Mouse (Mus musculus) forebrain, postnatal 0 days (tissue): Measurements from ENCODE around the gene Fcgrt. TPM values are rescaled to one million over a fixed set of nuclear protein-coding genes. Genes with fewer than 3 reads are reported as not detected.

Experiments used
- ATAC-seq: fragments of 200-750 bp; cut with Nextera tagmentation; 2 replicates; pipeline ENCODE4 v1.8.0; 2017; ENCODE audit warnings: mild to moderate bottlenecking, moderate library complexity
- DNase-seq: peaks from one replicate; pipeline ENCODE4 v3.0.0-alpha.2; 2015
- H3K27ac ChIP-seq: fragments of 300-500 bp; sonication (generic); 2 replicates; pipeline ENCODE4 v1.5.1; 2014; ENCODE audit warnings: low read depth, mild to moderate bottlenecking, antibody characterized with exemption, low read length, moderate library complexity, mixed read lengths
- H3K27me3 ChIP-seq: fragments of 300-500 bp; sonication (generic); 2 replicates; pipeline ENCODE4 v1.6.1; 2014; ENCODE audit warnings: mild to moderate bottlenecking, low read length, mixed read lengths; ENCODE audit not compliant: insufficient read depth
- H3K36me3 ChIP-seq: fragments of 300-500 bp; sonication (generic); 2 replicates; pipeline ENCODE4 v1.6.1; 2014; ENCODE audit warnings: mild to moderate bottlenecking, moderate library complexity; ENCODE audit not compliant: insufficient read depth
- H3K4me1 ChIP-seq: fragments of 300-500 bp; sonication (generic); 2 replicates; pipeline ENCODE4 v1.6.1; 2014; ENCODE audit warnings: antibody characterized with exemption; ENCODE audit not compliant: insufficient read depth
- H3K4me2 ChIP-seq: fragments of 300-500 bp; sonication (generic); 2 replicates; pipeline ENCODE4 v1.6.1; 2014; ENCODE audit warnings: low read depth, mild to moderate bottlenecking, moderate library complexity
- H3K4me3 ChIP-seq: fragments of 300-500 bp; sonication (generic); 2 replicates; pipeline ENCODE4 v1.5.1; 2014; ENCODE audit warnings: low read depth, low read length, mixed read lengths
- H3K9ac ChIP-seq: fragments of 300-500 bp; sonication (generic); 2 replicates; pipeline ENCODE4 v1.6.1; 2014; ENCODE audit warnings: mild to moderate bottlenecking
- H3K9me3 ChIP-seq: fragments of 300-500 bp; sonication (generic); 2 replicates; pipeline ENCODE4 v1.6.1; 2016; ENCODE audit warnings: low read length
- CTCF ChIP-seq: sonication (generic); IDR thresholded peaks from 2 replicates; pipeline ENCODE4 v1.5.1; 2016; ENCODE audit warnings: antibody characterized with exemption, control low read depth, low read depth
- WGBS: fragments of 180-500 bp; shearing (Covaris S2); extraction: QIAGEN DNeasy Blood & Tissue Kit; methylation state at CpG from one replicate; pipeline ENCODE4 v1.1.7; 2014; 5-methylcytosine and 5-hydroxymethylcytosine counted together
- microRNA counts: library from miRNA; unstranded; fragments of <30 nt; microRNA quantifications from one replicate; lab custom pipeline; 2015
- microRNA-seq, 2 experiments: library from miRNA; unstranded; fragments of <30 nt; microRNA quantifications; one replicate each; pipeline ENCODE4; 2016
- polyA plus RNA-seq: library from polyadenylated mRNA; unstranded; fragments of >200 nt; fragmentation: Nextera tagmentation; extraction: Ambion mirVana; gene quantifications from 2 replicates; pipeline ENCODE4 v1.2.1, GENCODE M21; 2015
- total RNA-seq: library from RNA; depleted of rRNA; stranded (reverse); fragments of >200 nt; gene quantifications from 2 replicates; pipeline ENCODE4 v1.2.3, GENCODE M21; 2014; rRNA removed

Fcgrt gene
- total and polyA plus RNA-seq, 2 experiments from 2014 or later = 29.4 to 35.1 TPM

GRCm38 (mm10) chr7:45048923-45049657, 54.6 kb downstream of the Fcgrt start:
- no peak for ATAC-seq
- H3K9me3 ChIP-seq = no peaks in the 10 kb centered on the region
- no peak overlapping the region for H3K27ac ChIP-seq
- no peak overlapping the region for H3K4me2 ChIP-seq
- H3K4me3 ChIP-seq = no peak overlapping the region
- WGBS = 91% methylated on average over 23 of the region's 23 CpGs
- no peak overlapping the region for H3K9ac ChIP-seq
- no peak for TF ChIP-seq CTCF
- no peaks in the 10 kb centered on the region; the same call in 1 of the 2 replicates for H3K4me1 ChIP-seq
- H3K36me3 ChIP-seq = peaks cover 60% of the 10 kb centered on the region
- H3K27me3 ChIP-seq = no peaks in the 10 kb centered on the region
- DNase-seq = no peak

GRCm38 (mm10) chr7:45048001-45048890, 55.4 kb downstream of the Fcgrt start:
- no peak overlapping the region for H3K9ac ChIP-seq
- TF ChIP-seq CTCF = no peak
- 86% methylated on average over 38 of the region's 38 CpGs for WGBS
- no peak overlapping the region for H3K4me2 ChIP-seq
- no peaks in the 10 kb centered on the region for H3K9me3 ChIP-seq
- H3K4me3 ChIP-seq = no peak overlapping the region
- no peaks in the 10 kb centered on the region for H3K27me3 ChIP-seq
- H3K4me1 ChIP-seq = no peaks in the 10 kb centered on the region; the same call in 1 of the 2 replicates
- no peak overlapping the region for H3K27ac ChIP-seq
- no peak for ATAC-seq
- H3K36me3 ChIP-seq = peaks cover 68% of the 10 kb centered on the region
- no peak for DNase-seq

- H3K27me3 ChIP-seq = no peaks in the 10 kb centered on the region
- no peak for ATAC-seq
- H3K4me2 ChIP-seq = no peak overlapping the region
- H3K27ac ChIP-seq = no peak overlapping the region
- 96% methylated on average over 14 of the region's 14 CpGs for WGBS
- H3K4me3 ChIP-seq = no peak overlapping the region
- H3K36me3 ChIP-seq = peaks cover 76% of the 10 kb centered on the region
- no peak for TF ChIP-seq CTCF
- H3K4me1 ChIP-seq = no peaks in the 10 kb centered on the region; the same call in 1 of the 2 replicates
- H3K9ac ChIP-seq = no peak overlapping the region
- DNase-seq = no peak
- no peaks in the 10 kb centered on the region for H3K9me3 ChIP-seq
Measured at GRCm38 (mm10) chr7:45047491-45047890, 56.2 kb downstream of the Fcgrt start.

GRCm38 (mm10) chr7:45046853-45047350, 56.7 kb downstream of the Fcgrt start:
- Histone ChIP-seq H3K4me1 (no peaks in the 10 kb centered on the region; the same call in 1 of the 2 replicates), H3K27me3 (no peaks in the 10 kb centered on the region), H3K9me3 (no peaks in the 10 kb centered on the region), H3K27ac (no peak overlapping the region), H3K4me2 (no peak overlapping the region), H3K4me3 (no peak overlapping the region), H3K9ac (no peak overlapping the region), H3K36me3 (peaks cover 82% of the 10 kb centered on the region)
- 96% methylated on average over 26 of the region's 26 CpGs for WGBS
- DNase-seq (no peak), ATAC-seq (no peak)
- no peak for TF ChIP-seq CTCF

- H3K9ac ChIP-seq = no peak overlapping the region
- DNase-seq (no peak), ATAC-seq (no peak)
- peaks cover 93% of the 10 kb centered on the region for H3K36me3 ChIP-seq
- no peak for TF ChIP-seq CTCF
- no peak overlapping the region for H3K27ac ChIP-seq
- H3K4me3 ChIP-seq = no peak overlapping the region
- no peaks in the 10 kb centered on the region for H3K9me3 ChIP-seq
- WGBS = 94% methylated on average over 22 of the region's 22 CpGs
- no peaks in the 10 kb centered on the region for H3K27me3 ChIP-seq
- no peak overlapping the region for H3K4me2 ChIP-seq
- H3K4me1 ChIP-seq = no peaks in the 10 kb centered on the region
Measured at GRCm38 (mm10) chr7:45045741-45046140, 57.9 kb downstream of the Fcgrt start.

GRCm38 (mm10) chr7:45043307-45043706, 60.3 kb downstream of the Fcgrt start:
- WGBS = 98% methylated on average over 14 of the region's 14 CpGs
- no peaks in the 10 kb centered on the region for H3K4me1 ChIP-seq
- no peak overlapping the region for H3K27ac ChIP-seq
- no peak overlapping the region for H3K4me2 ChIP-seq
- no peak for TF ChIP-seq CTCF
- DNase-seq = no peak
- no peak for ATAC-seq
- H3K9me3 ChIP-seq = no peaks in the 10 kb centered on the region
- no peak overlapping the region for H3K9ac ChIP-seq
- H3K4me3 ChIP-seq = no peak overlapping the region
- peaks cover 87% of the 10 kb centered on the region for H3K36me3 ChIP-seq
- no peaks in the 10 kb centered on the region for H3K27me3 ChIP-seq

MicroRNAs within 50 kb of the gene (microRNA counts, 519-probe panel; counts per million panel counts)
- 4,563 counts per million, percentile 61 among the panel's probes with 10 or more counts for microRNA mmu-miR-150 (lab: Ali Mortazavi, UCI)

Small RNA genes within 50 kb of the gene (microRNA-seq; reads per million reads assigned to microRNA genes)
- gene Mir150 (195 to 230 reads per million in 2 experiments), gene Mir5121 (11.3 to 13.9 reads per million in 2 experiments)

Other genes starting within 250 kb of the Fcgrt start
Only the 30 nearest of the 33 such genes appear.
- gene Med25, start 211.1 kb downstream of the Fcgrt start, total RNA-seq = 113 and 148 TPM in 2 replicates
- 142 and 151 TPM in 2 replicates for gene Med25, start 211.1 kb downstream of the Fcgrt start, polyA plus RNA-seq
- 17.0 and 22.3 TPM in 2 replicates for gene Fuz, start 207.8 kb downstream of the Fcgrt start, total RNA-seq
- gene Fuz, start 207.8 kb downstream of the Fcgrt start, polyA plus RNA-seq = 13.8 and 16.6 TPM in 2 replicates
- gene Ap2a1, start 174.4 kb downstream of the Fcgrt start, total RNA-seq = 140 and 175 TPM in 2 replicates
- gene Ap2a1, start 174.4 kb downstream of the Fcgrt start, polyA plus RNA-seq = 101 and 113 TPM in 2 replicates
- not detected in 2 replicates for gene Tsks, start 160.6 kb downstream of the Fcgrt start, total RNA-seq
- gene Tsks, start 160.6 kb downstream of the Fcgrt start, polyA plus RNA-seq = 0.18 TPM in 1 of 2 replicates, not detected in the other
- 71.9 and 73.1 TPM in 2 replicates for gene Cpt1c, start 129.0 kb downstream of the Fcgrt start, total RNA-seq
- gene Cpt1c, start 129.0 kb downstream of the Fcgrt start, polyA plus RNA-seq = 34.3 and 49.6 TPM in 2 replicates
- gene Prmt1, start 117.3 kb downstream of the Fcgrt start, total RNA-seq = 208 and 220 TPM in 2 replicates
- 598 and 639 TPM in 2 replicates for gene Prmt1, start 117.3 kb downstream of the Fcgrt start, polyA plus RNA-seq
- 39.3 and 39.7 TPM in 2 replicates for gene Irf3, start 106.2 kb downstream of the Fcgrt start, total RNA-seq
- gene Irf3, start 106.2 kb downstream of the Fcgrt start, polyA plus RNA-seq = 23.1 and 24.0 TPM in 2 replicates
- gene Bcl2l12, start 105.1 kb downstream of the Fcgrt start, total RNA-seq = 7.5 and 7.9 TPM in 2 replicates
- gene Bcl2l12, start 105.1 kb downstream of the Fcgrt start, polyA plus RNA-seq = 7.8 and 8.5 TPM in 2 replicates
- gene Scaf1, start 87.5 kb downstream of the Fcgrt start, total RNA-seq = 58.7 and 72.5 TPM in 2 replicates
- 43.4 and 50.0 TPM in 2 replicates for gene Scaf1, start 87.5 kb downstream of the Fcgrt start, polyA plus RNA-seq
- 2.9 and 4.2 TPM in 2 replicates for gene Rras, start 85.9 kb downstream of the Fcgrt start, total RNA-seq
- gene Rras, start 85.9 kb downstream of the Fcgrt start, polyA plus RNA-seq = 10.6 and 13.1 TPM in 2 replicates
- 12.6 and 14.0 TPM in 2 replicates for gene Prr12, start 51.0 kb downstream of the Fcgrt start, total RNA-seq
- 4.9 and 8.2 TPM in 2 replicates for gene Prr12, start 51.0 kb downstream of the Fcgrt start, polyA plus RNA-seq
- 75.2 and 76.4 TPM in 2 replicates for gene Nosip, start 41.4 kb downstream of the Fcgrt start, total RNA-seq
- 74.3 and 75.2 TPM in 2 replicates for gene Nosip, start 41.4 kb downstream of the Fcgrt start, polyA plus RNA-seq
- 6.3 and 15.9 TPM in 2 replicates for gene Prrg2, start 41.2 kb downstream of the Fcgrt start, total RNA-seq
- gene Prrg2, start 41.2 kb downstream of the Fcgrt start, polyA plus RNA-seq = 14.9 and 15.1 TPM in 2 replicates
- gene Rcn3, start 11.6 kb downstream of the Fcgrt start, total RNA-seq = 29.7 and 43.8 TPM in 2 replicates
- 32.6 and 36.4 TPM in 2 replicates for gene Rcn3, start 11.6 kb downstream of the Fcgrt start, polyA plus RNA-seq
- 974 and 1,229 TPM in 2 replicates for gene Rps11, start 20.6 kb upstream of the Fcgrt start, total RNA-seq
- gene Rps11, start 20.6 kb upstream of the Fcgrt start, polyA plus RNA-seq = 814 and 982 TPM in 2 replicates
- gene Rpl13a, start 24.9 kb upstream of the Fcgrt start, total RNA-seq = 2,018 and 2,903 TPM in 2 replicates
- 852 and 1,121 TPM in 2 replicates for gene Rpl13a, start 24.9 kb upstream of the Fcgrt start, polyA plus RNA-seq
- not detected in 2 replicates for gene Gm45713, start 32.4 kb upstream of the Fcgrt start, total RNA-seq
- 0.36 TPM in 1 of 2 replicates, not detected in the other for gene Gm45713, start 32.4 kb upstream of the Fcgrt start, polyA plus RNA-seq
- 2.3 and 3.1 TPM in 2 replicates for gene Flt3l, start 32.6 kb upstream of the Fcgrt start, total RNA-seq
- gene Flt3l, start 32.6 kb upstream of the Fcgrt start, polyA plus RNA-seq = 1.9 and 6.8 TPM in 2 replicates
- 112 and 117 TPM in 2 replicates for gene Pih1d1, start 50.5 kb upstream of the Fcgrt start, total RNA-seq
- 74.3 and 80.4 TPM in 2 replicates for gene Pih1d1, start 50.5 kb upstream of the Fcgrt start, polyA plus RNA-seq
- gene Aldh16a1, start 50.7 kb upstream of the Fcgrt start, total RNA-seq = 10.2 and 14.2 TPM in 2 replicates
- 13.3 TPM in 2 replicates for gene Aldh16a1, start 50.7 kb upstream of the Fcgrt start, polyA plus RNA-seq
- gene Slc17a7, start 60.1 kb upstream of the Fcgrt start, total RNA-seq = 71.4 and 87.5 TPM in 2 replicates
- gene Slc17a7, start 60.1 kb upstream of the Fcgrt start, polyA plus RNA-seq = 47.6 and 50.3 TPM in 2 replicates
- not detected in 2 replicates for gene Gfy, start 75.7 kb upstream of the Fcgrt start, total RNA-seq
- 0.21 TPM in 1 of 2 replicates, not detected in the other for gene Gfy, start 75.7 kb upstream of the Fcgrt start, polyA plus RNA-seq
- gene Pth2, start 77.1 kb upstream of the Fcgrt start, total RNA-seq = not detected in 2 replicates
- 0.34 and 0.48 TPM in 2 replicates for gene Pth2, start 77.1 kb upstream of the Fcgrt start, polyA plus RNA-seq
- gene Ccdc155, start 101.0 kb upstream of the Fcgrt start, total RNA-seq = 0.14 and 0.46 TPM in 2 replicates
- gene Ccdc155, start 101.0 kb upstream of the Fcgrt start, polyA plus RNA-seq = 0.35 and 0.97 TPM in 2 replicates
- 8.4 and 9.1 TPM in 2 replicates for gene Dkkl1, start 108.3 kb upstream of the Fcgrt start, total RNA-seq
- 8.9 and 12.1 TPM in 2 replicates for gene Dkkl1, start 108.3 kb upstream of the Fcgrt start, polyA plus RNA-seq
- 30.6 and 40.6 TPM in 2 replicates for gene Tead2, start 111.9 kb upstream of the Fcgrt start, total RNA-seq
- gene Tead2, start 111.9 kb upstream of the Fcgrt start, polyA plus RNA-seq = 18.4 and 22.5 TPM in 2 replicates
- 0.46 and 0.62 TPM in 2 replicates for gene Cd37, start 135.3 kb upstream of the Fcgrt start, total RNA-seq
- 2.0 and 2.5 TPM in 2 replicates for gene Cd37, start 135.3 kb upstream of the Fcgrt start, polyA plus RNA-seq
- 0.24 TPM in 1 of 2 replicates, not detected in the other for gene Slc6a16, start 137.2 kb upstream of the Fcgrt start, total RNA-seq
- 0.74 and 1.7 TPM in 2 replicates for gene Slc6a16, start 137.2 kb upstream of the Fcgrt start, polyA plus RNA-seq
- not detected in 2 replicates for gene Slc6a21, start 173.7 kb upstream of the Fcgrt start, total RNA-seq
- not detected in 2 replicates for gene Slc6a21, start 173.7 kb upstream of the Fcgrt start, polyA plus RNA-seq
- 17.1 and 17.5 TPM in 2 replicates for gene Trpm4, start 229.9 kb upstream of the Fcgrt start, total RNA-seq
- gene Trpm4, start 229.9 kb upstream of the Fcgrt start, polyA plus RNA-seq = 8.9 and 9.4 TPM in 2 replicates